Mouse (Mus musculus) lung, embryonic 14.5 days (tissue): ENCODE results near the gene Tet1. TPM values are rescaled to one million over a fixed set of nuclear protein-coding genes. Genes with fewer than 3 reads are reported as not detected.
A peak's percentile ranks its signal among the peaks of the same experiment; 100 is the strongest.

ENCODE experiments used
- ATAC-seq: fragments of 200-750 bp; cut with Nextera tagmentation; 2 replicates; pipeline ENCODE4 v1.8.0; 2017; ENCODE audit warnings: mild to moderate bottlenecking, moderate TSS enrichment, moderate library complexity; ENCODE audit not compliant: insufficient read depth
- DNase-seq: peaks from one replicate; pipeline ENCODE4 v3.0.0-alpha.2; 2015
- H3K27ac ChIP-seq: fragments of 300-500 bp; sonication (generic); 2 replicates; pipeline ENCODE4 v1.5.1; 2014; ENCODE audit warnings: low read depth, mild to moderate bottlenecking, moderate library complexity
- H3K27me3 ChIP-seq: fragments of 300-500 bp; sonication (generic); 2 replicates; pipeline ENCODE4 v1.6.1; 2014; ENCODE audit warnings: low read length, control low read depth; ENCODE audit not compliant: insufficient read depth
- H3K36me3 ChIP-seq: fragments of 300-500 bp; sonication (generic); 2 replicates; pipeline ENCODE4 v1.6.1; 2014; ENCODE audit warnings: control low read depth; ENCODE audit not compliant: insufficient read depth
- H3K4me1 ChIP-seq: fragments of 300-500 bp; sonication (generic); 2 replicates; pipeline ENCODE4 v1.6.1; 2014; ENCODE audit warnings: antibody characterized with exemption, control low read depth; ENCODE audit not compliant: insufficient read depth
- H3K4me2 ChIP-seq: fragments of 300-500 bp; sonication (generic); 2 replicates; pipeline ENCODE4 v1.6.1; 2014; ENCODE audit warnings: mild to moderate bottlenecking
- H3K4me3 ChIP-seq: fragments of 300-500 bp; sonication (generic); 2 replicates; pipeline ENCODE4 v1.5.1; 2014; ENCODE audit warnings: low read depth, low read length
- H3K9ac ChIP-seq: fragments of 300-500 bp; sonication (generic); 2 replicates; pipeline ENCODE4 v1.6.1; 2014
- H3K9me3 ChIP-seq: fragments of 300-500 bp; sonication (generic); 2 replicates; pipeline ENCODE4 v1.6.1; 2016; ENCODE audit warnings: low read depth, low read length, control low read depth
- CTCF ChIP-seq: IDR thresholded peaks from 2 replicates; pipeline ENCODE4 v1.5.1; 2016; ENCODE audit warnings: antibody characterized with exemption, low read depth
- WGBS: fragments of 180-500 bp; shearing (Covaris S2); extraction: QIAGEN DNeasy Blood & Tissue Kit; methylation state at CpG from one replicate; pipeline ENCODE4 v1.1.7; 2014; 5-methylcytosine and 5-hydroxymethylcytosine counted together
- polyA plus RNA-seq: library from polyadenylated mRNA; unstranded; fragments of >200 nt; fragmentation: Nextera tagmentation; extraction: Ambion mirVana; gene quantifications from 2 replicates; pipeline ENCODE4 v1.2.1, GENCODE M21; 2014

Gene Tet1
- polyA plus RNA-seq, 1 experiment from 2014 or later, result 34.8 TPM

DNA sequence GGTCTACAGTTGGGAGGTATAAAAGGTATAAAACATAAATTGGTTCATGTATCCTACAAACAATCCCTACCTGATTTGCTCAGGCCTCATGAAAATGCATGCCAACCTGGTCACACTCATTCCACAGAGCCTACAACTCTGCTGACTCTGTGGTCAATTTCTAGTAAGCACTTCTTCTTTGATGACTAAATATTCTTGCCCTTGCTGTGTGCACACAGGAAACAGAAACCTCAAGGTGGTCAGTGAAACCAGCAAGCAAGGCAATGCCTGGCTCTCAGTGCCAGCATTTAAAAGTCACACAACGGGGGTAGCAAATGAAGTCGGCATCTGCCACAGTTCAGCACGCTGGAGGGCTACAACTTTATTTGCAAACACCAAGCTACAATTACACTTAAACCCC, 45.2 kb downstream of the Tet1 start:
- H3K4me1 ChIP-seq, result peaks cover 10% of the 10 kb centered on the region; the same call in 1 of the 2 replicates
- H3K4me2 ChIP-seq, result peak overlapping the region; percentile 95
- 70% methylated on average over 3 of the region's 3 CpGs for WGBS
- no peaks in the 10 kb centered on the region for H3K9me3 ChIP-seq
- H3K36me3 ChIP-seq, result no peaks in the 10 kb centered on the region; the same call in 1 of the 2 replicates
- H3K4me3 ChIP-seq, result peak overlapping the region; percentile 5; the same call in 1 of the 2 replicates
- DNase-seq (no peak), ATAC-seq (no peak)
- H3K27ac ChIP-seq, result no peak overlapping the region; the same call in 1 of the 2 replicates
- no peaks in the 10 kb centered on the region for H3K27me3 ChIP-seq
- no peak for TF ChIP-seq CTCF
- no peak overlapping the region for H3K9ac ChIP-seq

GRCm38 (mm10) chr10:62862435-62862834, 46.4 kb downstream of the Tet1 start:
- H3K36me3 ChIP-seq, result no peaks in the 10 kb centered on the region; the same call in 1 of the 2 replicates
- 82% methylated on average over 1 of the region's 1 CpGs for whole genome bisulfite sequencing
- no peak overlapping the region for H3K4me3 ChIP-seq
- H3K9ac ChIP-seq, result no peak overlapping the region
- DNase-seq, result peak; percentile 42
- no peaks in the 10 kb centered on the region for H3K27me3 ChIP-seq
- ATAC-seq, result no peak
- H3K4me2 ChIP-seq, result no peak overlapping the region
- no peak overlapping the region for H3K27ac ChIP-seq
- TF ChIP-seq CTCF, result peak; percentile 50
- no peaks in the 10 kb centered on the region for H3K9me3 ChIP-seq
- peaks cover 10% of the 10 kb centered on the region; the same call in 1 of the 2 replicates for H3K4me1 ChIP-seq

DNA sequence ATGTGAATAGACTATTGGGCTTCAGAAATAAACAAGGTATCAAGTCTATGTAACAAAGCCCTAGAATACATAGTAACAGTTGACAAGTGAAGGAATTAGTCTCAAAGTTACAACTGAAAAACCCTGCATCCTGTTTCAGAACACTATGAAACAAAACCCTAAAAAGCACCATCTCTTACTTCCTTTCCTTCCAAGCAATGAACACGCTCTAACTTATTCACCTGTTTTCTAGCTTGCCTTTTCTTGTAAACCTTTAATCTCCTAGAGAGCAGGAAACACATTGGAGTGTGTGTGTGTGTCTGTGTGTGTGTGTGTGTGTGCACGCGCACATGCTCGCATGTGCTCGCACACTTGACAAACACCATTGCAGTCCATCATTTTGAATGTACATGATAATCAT, 49.8 kb downstream of the Tet1 start:
- Histone ChIP-seq H3K36me3 (no peaks in the 10 kb centered on the region; the same call in 1 of the 2 replicates), H3K4me3 (no peak overlapping the region), H3K27ac (no peak overlapping the region), H3K4me1 (peaks cover 7% of the 10 kb centered on the region; the same call in 1 of the 2 replicates), H3K9ac (no peak overlapping the region), H3K27me3 (no peaks in the 10 kb centered on the region), H3K9me3 (no peaks in the 10 kb centered on the region), H3K4me2 (no peak overlapping the region)
- no peak for TF ChIP-seq CTCF
- 87% methylated on average over 5 of the region's 5 CpGs for WGBS
- ATAC-seq, result no peak
- no peak for DNase-seq

- Histone ChIP-seq H3K4me1 (0 out of 2 replicates have a peak, but pooled peaks cover 3% of the 10 kb centered on the region), H3K27ac (no peak overlapping the region), H3K4me2 (no peak overlapping the region), H3K4me3 (no peak overlapping the region), H3K36me3 (no peaks in the 10 kb centered on the region), H3K9ac (no peak overlapping the region), H3K9me3 (no peaks in the 10 kb centered on the region), H3K27me3 (no peaks in the 10 kb centered on the region)
- DNase-seq (no peak), ATAC-seq (no peak)
- no peak for TF ChIP-seq CTCF
- 59% methylated on average over 10 of the region's 10 CpGs for WGBS
Observed at GRCm38 (mm10) chr10:62856690-62857290, 52.0 kb downstream of the Tet1 start.

DNA sequence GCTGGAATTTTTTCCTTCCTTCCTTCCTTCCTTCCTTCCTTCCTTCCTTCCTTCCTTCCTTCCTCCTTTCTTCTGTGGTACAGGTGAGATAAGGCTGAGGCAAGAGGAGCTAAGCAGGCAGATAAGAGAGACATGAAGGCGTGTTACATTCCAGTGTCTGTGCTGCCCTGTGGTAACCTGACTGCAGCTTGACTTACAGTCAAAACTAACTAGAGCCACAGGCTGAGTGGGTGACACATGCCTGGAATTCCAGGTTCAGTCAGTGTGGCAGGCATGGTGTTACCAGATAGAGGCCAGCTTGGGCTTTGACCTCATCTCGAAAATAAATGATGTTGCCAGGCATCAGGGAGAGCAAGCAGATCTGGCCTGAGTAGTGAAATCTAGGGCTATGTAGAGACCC, 53.8 kb downstream of the Tet1 start:
- 15% methylated on average over 2 of the region's 2 CpGs for WGBS
- Histone ChIP-seq H3K36me3 (no peaks in the 10 kb centered on the region), H3K4me1 (0 out of 2 replicates have a peak, but pooled peaks cover 3% of the 10 kb centered on the region), H3K9ac (no peak overlapping the region), H3K4me2 (no peak overlapping the region), H3K27ac (no peak overlapping the region), H3K4me3 (no peak overlapping the region), H3K27me3 (no peaks in the 10 kb centered on the region), H3K9me3 (no peaks in the 10 kb centered on the region)
- DNase-seq, result no peak
- no peak for TF ChIP-seq CTCF
- no peak for ATAC-seq

GRCm38 (mm10) chr10:62854581-62854980, 54.2 kb downstream of the Tet1 start:
- H3K27me3 ChIP-seq, result no peaks in the 10 kb centered on the region
- ATAC-seq (no peak), DNase-seq (no peak)
- no peak overlapping the region for H3K4me2 ChIP-seq
- TF ChIP-seq CTCF, result no peak
- no peak overlapping the region for H3K4me3 ChIP-seq
- WGBS, result 57% methylated on average over 4 of the region's 4 CpGs
- 0 out of 2 replicates have a peak, but pooled peaks cover 3% of the 10 kb centered on the region for H3K4me1 ChIP-seq
- no peaks in the 10 kb centered on the region for H3K9me3 ChIP-seq
- H3K27ac ChIP-seq, result no peak overlapping the region
- no peaks in the 10 kb centered on the region for H3K36me3 ChIP-seq
- H3K9ac ChIP-seq, result no peak overlapping the region

DNA sequence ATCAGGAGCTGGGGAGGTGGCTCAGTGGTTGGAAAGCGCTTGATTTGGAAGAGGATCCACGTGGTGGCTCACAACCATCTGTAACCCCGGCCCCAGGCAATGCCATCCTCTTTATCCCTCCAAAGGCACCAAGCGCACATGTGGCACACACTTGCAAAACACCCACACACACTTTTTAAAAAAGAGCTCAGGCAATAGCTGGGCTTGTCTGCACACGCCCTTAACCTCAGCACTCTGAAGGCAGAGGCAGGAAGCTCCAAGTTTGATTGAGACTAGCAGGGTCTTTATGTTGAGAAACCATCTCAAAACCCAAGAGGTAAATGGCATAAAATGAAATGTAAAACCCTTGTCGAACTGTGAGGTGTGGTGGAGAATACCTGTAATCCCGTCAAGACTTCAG, 57.2 kb downstream of the Tet1 start:
- ATAC-seq (no peak), DNase-seq (no peak)
- TF ChIP-seq CTCF, result no peak
- WGBS, result 78% methylated on average over 7 of the region's 7 CpGs
- Histone ChIP-seq H3K27me3 (no peaks in the 10 kb centered on the region), H3K4me1 (0 out of 2 replicates have a peak, but pooled peaks cover 3% of the 10 kb centered on the region), H3K4me2 (no peak overlapping the region), H3K9ac (no peak overlapping the region), H3K27ac (no peak overlapping the region), H3K9me3 (no peaks in the 10 kb centered on the region), H3K4me3 (no peak overlapping the region), H3K36me3 (no peaks in the 10 kb centered on the region)
